Mouse (Mus musculus): ENCODE measurements around the gene Apmap.

DNA sequence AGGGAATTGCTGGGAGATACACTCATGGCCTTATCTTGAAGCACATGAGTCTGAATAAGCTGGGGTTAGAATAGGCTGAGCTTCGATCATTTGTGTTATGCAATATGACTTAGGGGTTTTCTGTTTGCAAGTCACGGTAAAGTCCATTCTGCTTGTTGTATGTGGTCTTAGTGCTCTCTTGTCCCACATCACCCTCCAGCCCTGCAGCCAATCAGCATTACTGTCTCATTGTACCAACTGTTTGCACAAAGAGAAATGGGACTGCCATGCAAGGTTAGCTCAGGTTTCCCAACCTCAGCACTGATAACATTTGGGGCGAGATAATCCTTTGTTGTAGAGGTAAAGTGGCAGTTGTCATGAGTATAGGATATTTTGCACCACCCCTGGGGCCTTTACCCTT, 1.7 kb upstream of the Apmap start:
- TF ChIP-seq EP300 (IDR thresholded peaks at IDR 0.05; ENCODE audit: low read depth) (peak; percentile 20; the same call in 1 of the 2 replicates), CTCF (IDR thresholded peaks at IDR 0.05; ENCODE audit: low read depth) (no peak)

All from liver, embryonic 14.5 days (tissue).